Mouse (Mus musculus) kidney, adult 9 months (tissue): ENCODE measurements at regions not wholly inside any gene's neighbourhood (a gene's known extent, or its start where the extent isn't known, plus 50 kb on each side); places are given as distances from the start of the nearest gene placed in this dataset.

ENCODE experiments used
- DNase-seq: peaks from one replicate; pipeline ENCODE4 v3.0.0; 2022

DNA sequence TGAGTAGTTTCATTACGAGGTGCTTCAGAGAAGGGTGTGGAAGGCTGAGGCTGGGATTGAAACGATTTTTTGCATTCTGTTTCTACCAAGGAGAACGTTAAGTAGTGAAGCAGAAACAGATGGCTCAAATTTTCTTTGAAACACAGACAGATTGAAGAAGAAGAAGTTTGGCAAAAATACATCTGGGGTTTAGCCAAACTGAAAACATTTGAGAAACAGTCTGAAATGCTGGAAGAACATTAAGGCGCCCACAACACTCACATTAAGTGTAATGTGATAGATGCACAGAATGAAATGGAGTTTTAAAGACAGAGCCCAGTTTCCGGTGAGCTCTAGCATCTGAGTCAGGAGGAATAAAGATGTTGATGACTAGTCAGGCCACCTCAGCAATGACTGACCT is 275.5 kb downstream of the Gm5447 start:
- DNase-seq: no peak

DNA sequence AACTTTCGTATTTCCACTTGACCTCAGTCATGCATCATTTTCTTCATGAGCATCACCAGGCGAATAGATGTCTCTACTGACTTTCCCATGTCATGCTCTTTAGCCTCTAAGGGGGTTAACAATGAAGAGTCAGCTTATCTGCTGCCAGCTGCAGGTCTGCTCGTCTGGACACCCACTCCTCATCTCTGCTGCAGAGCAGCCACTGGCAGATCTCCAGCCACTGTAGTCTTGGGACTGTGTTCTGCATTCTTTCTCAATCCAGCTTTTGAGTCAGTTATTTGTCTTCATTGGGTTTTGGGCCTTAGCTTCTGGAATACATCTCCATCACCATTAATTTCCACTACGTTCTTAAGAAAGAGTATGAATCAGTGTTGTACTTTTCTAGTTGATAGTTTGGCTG is 280.0 kb downstream of the Gm5447 start:
- DNase-seq: no peak

DNA sequence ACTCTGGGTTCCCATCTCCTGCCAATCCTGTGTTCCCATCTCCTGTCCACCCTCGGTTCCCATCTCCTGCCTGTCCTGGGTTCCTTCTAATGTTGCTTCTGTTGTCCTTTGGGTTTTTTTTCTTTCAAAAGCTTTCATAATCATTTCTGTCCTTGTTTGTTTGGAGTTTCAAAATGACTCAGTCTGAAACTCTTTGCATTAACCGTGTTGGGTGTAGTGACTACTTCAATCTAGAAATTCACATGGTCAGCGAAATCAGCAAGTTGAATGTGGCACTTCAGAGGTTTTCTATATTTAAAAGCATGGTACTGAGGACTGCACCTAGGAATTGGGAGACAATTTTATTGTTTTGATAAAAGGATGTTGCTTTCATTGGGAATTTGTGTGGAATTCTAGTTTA is 280.7 kb downstream of the Gm5447 start:
- DNase-seq: no peak

DNA sequence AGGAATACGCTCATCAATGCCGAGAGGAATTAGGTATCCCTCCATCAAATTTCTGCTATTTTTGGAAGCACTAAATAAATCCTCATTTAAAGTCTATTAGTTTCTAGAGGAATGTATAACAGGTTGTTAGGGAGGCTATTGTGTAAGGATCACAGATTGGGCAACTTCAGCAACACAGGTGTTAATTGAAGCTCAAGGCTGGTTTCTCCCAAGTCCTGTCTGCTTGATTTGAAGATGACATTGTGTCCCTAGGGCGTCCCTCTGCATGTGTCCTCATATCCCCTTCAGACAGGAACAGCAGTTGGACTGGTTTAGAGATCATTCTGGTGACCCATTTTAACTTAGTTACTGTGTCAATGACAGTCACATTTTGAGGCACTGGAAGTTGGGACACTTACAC is 281.5 kb downstream of the Gm5447 start:
- no peak for DNase-seq

DNA sequence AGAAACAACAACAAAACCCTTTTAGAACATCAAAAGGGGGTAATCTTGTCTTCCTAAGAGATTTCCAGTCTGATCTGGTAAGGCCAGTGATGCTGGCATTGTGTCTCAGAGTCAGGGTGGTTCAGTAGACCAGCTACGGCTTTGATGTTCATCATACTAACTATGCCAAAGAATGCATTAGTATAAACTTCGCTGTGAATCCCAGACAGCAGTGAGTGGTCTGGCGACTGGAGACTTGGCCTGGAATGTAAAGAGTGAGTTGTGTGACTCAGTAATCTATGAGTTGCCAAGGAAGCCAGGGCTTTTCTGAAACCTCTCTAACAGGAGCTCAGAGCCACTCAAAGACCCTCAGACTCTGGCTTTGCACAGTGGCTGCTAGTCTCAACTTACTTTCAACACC is 288.1 kb upstream of the Foxq1 start:
- no peak for DNase-seq

DNA sequence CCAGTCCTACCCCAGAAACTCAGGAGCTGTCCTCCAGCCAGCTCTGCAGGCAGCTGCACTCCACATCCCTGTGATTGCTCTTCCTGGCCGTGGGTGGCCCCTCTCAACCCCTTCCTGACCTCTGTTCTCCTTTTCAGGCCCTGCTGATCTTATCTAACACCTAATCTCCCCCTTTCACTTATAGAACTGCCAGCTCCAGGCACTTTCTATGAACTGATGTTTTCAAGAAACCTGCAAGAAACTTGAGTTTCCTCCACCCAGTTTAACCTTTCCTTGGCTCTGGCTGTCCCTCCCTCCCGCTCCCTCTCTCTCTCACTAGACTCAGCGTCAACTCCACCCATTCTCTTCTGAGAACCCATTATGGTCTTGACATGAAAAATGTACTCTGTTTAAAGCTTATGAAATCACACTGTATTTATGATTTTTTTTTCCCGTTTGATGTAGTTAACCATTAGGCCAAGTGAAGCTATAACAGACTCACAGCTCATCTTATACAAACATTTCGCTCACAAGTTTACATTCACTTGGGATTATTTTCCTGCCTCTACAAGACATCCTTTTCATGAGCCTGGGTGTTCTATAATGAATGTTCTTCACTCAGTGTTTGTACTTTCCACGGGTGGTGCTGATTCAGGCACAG is 279.8 kb upstream of the Foxq1 start:
- no peak for DNase-seq

DNA sequence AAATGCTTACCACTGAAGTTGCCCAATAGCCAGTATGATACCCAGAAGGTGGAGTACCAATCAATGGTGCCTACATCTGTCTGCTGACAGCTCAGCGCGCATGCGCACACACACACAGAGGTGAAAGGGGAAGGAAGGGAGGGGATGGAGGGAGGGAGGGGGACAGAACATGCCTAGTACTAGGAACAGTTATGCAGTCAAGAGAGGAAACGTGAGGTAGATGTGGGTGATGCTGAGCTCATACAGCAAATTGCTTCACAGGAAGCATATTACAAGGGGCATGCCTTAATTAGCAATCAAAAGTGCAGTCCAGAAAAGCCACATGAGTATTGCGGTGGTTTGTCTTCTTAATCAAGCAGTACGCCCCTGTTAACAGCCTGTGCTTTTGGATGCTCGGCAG is 265.3 kb upstream of the Foxq1 start:
- no peak for DNase-seq

DNA sequence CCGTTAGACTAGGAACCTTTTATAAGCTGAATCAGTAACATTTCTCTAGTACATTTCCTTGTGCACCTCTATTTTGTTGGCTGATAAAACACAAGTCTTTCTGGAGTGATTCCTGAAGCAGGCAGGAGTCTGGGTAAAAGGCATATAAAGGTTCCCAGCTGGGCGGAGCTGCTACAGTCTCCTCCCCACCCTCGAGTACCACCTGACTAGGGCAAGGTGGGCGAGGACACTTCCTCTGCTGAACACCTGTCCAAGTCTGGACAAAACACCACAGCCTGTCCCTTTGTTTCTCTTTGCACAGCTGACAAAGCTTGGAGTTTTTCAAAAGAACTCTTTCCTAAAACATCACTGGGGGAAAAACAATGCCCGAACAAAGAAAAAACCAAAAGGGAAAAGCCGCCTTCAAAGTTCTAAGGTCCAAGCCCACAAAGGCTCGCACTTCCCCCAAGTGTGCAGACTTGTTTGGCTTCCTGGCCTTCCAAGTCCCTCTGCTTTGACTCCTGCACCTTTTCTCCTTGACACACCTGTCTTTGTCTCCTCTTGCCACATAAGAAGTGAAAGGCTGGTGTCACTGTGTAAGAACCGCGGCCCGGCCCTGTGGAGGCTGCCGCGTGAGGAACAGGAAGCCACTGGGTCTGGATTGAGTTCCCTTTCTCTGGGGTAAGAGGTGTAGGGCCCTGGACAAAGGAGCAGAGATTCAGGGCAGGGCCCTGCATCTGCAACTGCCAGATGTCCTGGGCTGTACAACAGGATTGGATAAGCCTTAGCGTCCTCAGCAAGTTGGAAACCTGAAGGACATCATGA is 263.1 kb upstream of the Foxq1 start:
- DNase-seq: no peak

DNA sequence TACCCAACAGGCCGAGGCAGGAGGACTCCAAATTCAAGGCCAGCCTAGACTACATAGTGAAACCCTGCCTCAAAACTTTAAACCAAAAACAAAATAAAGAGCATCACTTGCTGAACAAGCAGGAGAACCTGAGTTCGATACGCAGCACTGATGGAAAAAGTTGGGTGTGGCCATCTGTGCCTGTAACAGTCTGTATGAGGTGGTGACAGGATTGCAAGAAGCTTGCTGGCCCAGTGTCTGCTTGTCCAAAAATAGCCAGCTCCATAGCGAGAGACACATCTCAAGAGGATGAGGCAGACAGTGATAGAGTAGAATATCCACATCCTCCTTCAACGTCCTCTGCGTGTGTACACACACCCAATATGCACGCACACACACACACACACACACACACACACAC is 261.9 kb upstream of the Foxq1 start:
- no peak for DNase-seq

DNA sequence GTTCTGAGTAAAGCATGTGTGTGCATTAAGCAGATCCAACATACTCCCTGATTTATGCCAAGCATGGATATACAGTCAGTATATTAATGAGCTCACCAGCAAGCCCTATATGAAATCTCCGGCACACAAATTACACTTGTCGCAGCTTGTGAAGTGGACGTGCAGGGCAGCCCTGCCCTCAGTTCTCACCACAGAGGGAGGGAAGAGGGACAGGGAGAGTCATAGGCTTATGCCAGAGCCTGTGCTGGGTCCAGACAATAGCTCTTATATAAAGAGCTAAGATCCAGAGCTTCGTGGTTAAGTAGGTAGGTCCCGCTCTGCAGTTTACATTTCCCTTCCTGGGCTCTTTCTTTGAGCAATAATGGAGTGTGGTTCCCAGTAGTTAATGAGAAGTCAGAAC is 252.7 kb upstream of the Foxq1 start:
- no peak for DNase-seq

DNA sequence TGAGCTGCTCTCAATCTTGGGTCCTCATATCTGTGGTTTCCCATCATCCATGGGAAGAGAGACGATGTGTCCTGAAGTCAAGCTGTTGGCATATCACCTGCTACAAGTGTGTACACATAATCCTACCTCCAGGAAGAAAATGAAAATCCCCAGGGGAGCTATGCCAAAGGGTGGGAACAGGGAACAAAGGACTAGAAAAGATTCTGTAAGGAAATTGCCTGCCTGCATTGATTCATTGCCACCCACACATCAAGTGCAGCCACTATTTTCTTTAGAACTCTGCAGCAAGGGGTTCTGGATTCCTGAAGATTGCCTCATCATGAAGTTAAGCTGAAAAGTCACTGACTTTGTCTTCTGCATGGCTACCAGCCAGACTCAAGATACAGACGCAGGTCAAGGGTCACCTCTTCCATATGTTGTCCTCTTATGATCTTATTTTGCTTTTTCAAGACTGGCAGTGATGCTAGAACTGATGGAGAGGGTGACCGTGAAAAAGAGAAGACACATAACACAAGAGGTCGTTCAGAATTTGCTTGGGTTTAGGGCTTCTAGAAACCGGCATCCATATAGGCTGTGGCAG is 251.6 kb upstream of the Foxq1 start:
- no peak for DNase-seq

DNA sequence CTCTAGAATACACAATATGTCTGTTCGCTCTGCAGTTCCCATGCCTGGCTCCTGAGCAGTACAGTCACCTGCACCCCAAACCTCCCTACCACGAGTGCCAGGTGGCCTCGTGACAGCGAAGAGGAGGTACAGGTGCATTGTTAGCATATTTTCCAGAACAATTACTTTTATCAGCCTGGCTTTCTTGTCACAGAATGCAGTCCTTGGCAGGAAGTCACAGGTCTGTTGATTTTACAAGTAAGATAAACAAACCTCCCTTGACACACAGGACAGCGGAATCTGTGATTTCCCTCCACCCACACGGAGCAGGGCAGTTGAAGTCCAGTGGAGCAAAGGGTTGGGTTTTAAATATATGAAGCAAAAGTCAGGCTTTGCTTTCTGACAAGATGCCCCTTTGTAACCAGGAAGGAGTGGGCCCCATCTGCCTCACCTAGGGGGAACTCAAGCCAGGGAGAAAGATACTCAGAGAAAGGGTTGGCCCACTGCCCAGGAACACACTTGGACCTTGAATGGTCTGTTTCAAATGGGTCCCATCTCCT is 246.8 kb upstream of the Foxq1 start:
- DNase-seq: no peak

DNA sequence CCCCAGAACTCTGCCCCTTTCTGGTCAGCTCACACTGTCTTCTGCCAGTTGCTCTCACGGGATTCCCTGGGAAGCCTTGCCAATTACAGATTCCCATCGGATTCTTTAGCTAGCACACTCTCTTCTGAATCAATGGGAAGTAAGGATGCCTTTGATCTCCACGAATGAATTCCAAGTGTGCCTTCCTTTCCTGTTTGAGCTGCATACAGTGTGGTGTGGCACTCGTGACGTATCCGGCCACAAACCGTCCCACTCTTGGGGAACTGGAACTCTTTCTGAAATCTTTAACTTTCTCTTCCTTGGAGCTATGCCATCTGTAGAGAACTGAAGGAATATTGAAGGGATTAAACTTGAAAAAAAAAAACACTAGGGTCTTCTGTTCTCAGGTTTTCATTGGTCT is 243.2 kb upstream of the Foxq1 start:
- DNase-seq: no peak

DNA sequence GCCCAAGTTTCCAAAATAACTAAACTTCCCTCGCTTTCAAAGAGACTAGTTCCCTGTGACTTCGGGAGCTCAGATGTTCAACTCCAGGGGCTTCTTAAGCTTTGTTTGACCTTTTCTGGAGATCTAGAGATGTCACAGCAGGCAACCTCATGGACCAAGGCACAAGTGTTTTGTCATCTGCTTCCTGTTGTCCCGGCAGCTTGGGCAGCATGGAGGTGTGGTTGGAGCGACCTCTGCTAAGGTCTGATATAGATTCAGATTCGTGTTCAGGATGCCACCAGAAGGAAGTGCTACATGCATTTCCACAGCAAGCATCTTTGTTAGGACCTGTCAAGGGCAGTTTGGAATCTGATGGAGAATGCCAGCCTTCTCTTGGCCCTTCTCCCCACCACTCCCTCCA is 242.1 kb upstream of the Foxq1 start:
- no peak for DNase-seq

DNA sequence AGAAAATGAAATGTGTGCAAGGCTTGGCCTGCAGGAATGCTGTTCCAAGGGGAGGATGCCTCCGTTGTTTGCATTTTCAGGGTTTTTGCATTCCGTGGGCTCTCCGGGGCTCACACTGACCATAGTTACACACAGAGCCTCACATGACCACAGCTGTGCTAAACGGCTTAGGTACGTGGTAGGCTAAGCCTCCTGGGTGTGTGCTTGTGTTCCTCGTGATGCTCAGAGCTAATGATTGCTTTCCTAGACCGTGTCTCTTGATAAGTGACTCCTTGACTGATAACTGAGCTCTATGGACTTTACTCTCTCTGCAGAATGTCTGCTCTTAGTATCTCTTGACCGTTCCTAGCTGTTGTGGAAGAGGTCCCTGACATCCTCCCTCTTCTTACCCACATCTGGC is 238.9 kb upstream of the Foxq1 start:
- no peak for DNase-seq

DNA sequence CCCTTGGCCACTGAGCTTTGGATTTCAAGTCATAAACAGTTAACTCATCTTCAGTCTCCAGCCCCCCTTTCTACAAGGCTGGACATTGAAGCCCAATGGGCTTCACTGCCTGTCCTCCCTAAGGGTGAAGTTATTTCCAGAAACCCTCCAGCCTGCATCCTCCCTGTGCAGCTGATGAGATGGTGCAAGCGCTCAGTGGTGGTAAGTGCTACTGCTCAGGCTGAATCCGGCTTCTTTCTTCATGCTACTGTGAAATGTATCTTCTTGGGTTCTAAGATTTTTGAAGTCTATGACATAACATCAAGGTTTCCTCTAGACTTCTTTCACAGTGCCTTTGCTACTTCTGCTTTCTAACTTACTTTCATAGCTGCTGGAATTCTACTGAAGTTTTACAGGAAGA is 237.9 kb upstream of the Foxq1 start:
- no peak for DNase-seq

DNA sequence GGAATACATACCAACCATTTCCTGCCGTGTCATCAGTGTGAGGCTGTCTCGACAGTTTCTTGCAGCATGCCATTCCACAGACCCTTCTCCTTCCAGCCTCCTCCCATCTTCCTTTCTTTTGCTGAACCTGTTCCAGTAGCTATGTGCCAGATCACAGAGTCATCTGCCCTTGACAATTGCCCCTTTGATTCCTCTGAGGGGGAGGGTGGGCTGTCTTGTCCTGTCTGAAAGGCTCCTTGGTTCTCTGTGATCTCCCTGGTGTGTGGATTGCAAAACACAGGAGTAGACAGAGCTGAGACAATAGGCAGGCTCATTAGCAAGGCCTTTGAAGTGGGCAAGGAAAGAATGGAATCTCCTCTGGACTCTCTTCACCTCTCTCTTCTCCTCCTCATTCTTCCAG is 234.5 kb upstream of the Foxq1 start:
- no peak for DNase-seq

DNA sequence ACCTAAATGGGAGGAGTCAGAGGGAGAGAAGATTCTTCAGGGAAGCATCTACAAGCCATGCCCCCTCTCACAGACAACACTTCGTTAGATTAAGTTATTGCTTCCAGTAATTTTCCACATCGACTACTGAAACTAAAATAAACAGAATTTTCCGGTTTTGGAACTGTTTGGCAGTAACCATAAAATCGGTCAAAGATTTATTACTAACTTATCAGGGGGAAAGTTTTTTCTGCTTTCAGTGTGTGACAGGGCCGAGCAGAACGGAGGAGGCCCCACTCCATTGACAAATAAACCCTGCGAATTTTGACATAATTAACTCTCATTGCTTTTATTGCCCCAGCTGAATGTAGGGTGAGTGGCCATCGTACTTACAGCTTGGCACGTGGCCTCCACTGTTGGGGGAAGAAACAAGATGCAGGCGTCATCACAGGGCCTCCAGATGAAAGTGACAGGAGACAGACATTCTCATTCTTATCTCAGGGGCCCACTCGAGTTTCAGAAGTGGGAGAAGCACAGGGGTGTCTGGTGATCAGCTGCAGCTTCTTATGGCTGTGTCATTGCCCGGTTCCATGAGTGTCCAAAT is 229.6 kb upstream of the Foxq1 start:
- DNase-seq: peak; percentile 48

DNA sequence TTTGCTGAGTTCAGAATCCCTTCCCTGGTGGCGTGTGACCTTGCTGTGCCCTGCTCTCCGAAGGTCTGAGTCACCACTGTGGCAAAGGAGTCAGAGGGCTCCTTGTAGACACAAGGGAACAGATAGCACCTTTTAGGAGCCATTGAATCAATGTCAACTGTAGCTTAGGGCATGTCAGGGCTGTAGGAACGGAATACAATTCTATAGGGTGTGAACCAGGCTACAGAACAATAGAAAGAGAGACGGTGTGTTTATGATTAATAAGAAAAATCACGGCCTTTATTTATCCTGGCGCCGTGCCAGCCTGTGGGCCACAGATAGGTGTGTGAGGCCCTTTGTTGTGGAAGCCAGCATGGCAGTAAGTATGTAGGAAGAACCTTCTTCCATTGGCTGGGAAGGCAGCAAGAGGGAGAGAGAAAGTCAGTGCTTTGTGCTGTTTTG is 228.4 kb upstream of the Foxq1 start:
- no peak for DNase-seq

DNA sequence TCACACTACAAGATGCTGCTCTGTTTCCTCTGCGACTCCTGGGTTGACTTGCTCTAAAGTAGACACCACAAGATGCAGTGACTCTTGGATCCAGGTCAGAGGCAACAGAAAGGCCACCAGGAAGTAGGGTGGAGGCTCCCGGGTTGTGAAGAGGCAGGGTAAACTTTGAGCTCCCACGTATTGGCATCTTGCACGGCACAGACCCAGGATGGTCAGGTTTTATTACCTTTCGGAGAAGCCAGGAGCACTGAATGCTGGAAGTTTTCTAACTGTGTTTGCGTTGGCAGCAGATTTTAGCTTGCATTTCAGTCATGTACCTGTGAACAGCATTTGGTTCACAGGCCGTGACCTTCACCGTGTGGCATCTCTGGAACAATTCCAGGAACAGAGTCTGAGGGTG is 227.2 kb upstream of the Foxq1 start:
- peak; percentile 12 for DNase-seq

DNA sequence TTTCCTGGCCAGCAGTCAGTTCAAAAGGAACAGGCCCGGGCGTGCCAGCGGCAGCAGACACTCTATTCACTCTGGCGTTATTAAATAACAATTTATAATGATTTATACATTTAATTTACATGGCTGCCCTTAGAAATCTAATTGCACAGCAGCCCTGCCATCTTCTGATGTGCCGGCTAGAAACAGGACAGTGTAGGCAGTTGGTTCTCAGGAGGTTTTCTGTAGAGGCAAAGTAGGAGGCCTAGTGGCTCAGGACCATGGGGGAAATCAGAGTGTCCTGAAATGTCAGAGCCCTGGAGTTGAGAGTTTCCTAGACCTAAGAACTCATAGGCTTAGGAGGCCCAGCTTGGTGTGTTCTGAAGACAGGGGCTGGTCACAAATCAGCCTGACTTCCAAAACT is 225.2 kb upstream of the Foxq1 start:
- DNase-seq: no peak

DNA sequence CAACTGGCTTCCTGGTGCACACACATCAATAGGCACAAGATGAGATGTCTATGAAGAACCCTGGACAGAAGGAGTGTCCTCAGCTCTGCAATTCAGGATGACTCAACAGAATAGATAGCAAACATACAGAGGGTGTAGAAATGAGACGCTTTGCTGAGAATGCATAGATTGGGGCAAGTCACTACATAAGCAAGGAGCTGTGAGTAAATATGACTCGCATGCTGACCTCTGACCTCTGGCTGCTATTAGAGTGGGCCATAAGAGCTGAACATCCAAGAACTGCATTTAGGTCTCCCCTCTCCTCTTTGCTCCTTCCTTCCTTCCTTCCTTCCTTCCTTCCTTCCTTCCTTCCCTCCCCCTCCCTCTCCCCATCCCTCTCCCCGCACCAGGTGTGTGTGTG is 221.0 kb upstream of the Foxq1 start:
- no peak for DNase-seq

DNA sequence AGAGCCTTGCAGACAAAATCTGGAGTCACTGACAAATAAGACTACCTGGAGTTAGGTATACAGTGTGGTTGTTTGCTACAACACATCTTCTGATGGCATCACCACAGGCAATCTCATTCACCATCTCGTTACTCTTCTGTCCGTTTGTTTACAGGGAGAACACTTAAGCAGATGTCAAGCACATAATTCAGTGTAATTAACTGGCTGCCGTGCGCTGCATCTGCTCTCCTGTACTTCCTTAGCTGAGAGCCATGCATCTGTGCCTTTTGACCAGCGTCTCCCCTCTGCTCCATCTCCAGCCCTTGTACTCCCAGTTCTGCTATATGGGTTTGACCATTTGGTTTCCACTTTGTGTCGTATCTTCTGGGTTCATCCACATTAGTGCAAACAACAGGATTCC is 218.3 kb upstream of the Foxq1 start:
- DNase-seq: no peak

DNA sequence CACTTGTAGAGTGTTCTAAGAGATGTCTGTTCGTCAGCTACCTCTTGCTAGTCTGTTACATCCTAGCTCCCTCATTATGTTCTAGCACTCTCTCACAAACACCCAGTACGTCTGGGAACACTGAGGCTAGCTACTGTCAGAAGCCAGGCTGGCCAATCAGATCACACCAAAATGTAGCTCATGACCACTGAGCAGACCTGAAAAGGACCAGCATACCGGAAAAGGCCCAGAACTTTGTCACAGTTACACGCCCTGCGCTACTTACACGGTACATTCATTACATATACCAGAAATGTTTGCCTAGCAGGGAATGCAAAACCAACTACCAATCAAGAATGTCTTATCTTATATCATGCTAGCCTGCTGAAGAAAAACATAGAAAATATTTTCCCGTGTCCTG is 216.5 kb upstream of the Foxq1 start:
- no peak for DNase-seq
